Mouse (Mus musculus): ENCODE results near the gene Ncoa3. TPM values are rescaled to one million over a fixed set of nuclear protein-coding genes. Genes with fewer than 3 reads are reported as not detected.

Gene Ncoa3
- polyA plus RNA-seq, 1 experiment from 2014 or later = 14.8 TPM

DNA sequence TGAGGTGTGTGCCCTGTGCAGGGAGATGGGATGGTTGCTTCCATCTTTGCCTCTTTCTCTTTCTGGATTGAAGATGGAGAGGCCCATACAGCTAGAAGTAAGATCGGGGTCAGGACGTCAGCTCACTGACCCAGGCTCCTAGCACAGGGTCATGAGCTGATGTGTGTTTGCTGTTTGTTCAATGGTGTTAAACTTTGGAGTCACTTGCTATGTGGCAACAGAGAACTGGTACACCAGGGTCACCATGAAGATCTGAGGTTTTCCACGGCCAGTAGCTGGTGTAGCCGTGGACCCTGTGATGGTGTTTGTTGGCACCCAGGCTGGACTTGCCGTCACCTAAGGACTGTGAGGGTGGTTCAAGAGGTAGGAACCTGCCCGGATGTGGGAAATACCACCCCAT, 100.0 kb downstream of the Ncoa3 start:
- no peak for DNase-seq (ENCODE audit: low spot score)
- H3K36me3 ChIP-seq = peaks cover 74% of the 10 kb centered on the region
- H3K27ac ChIP-seq = no peak overlapping the region
- no peak overlapping the region for H3K4me3 ChIP-seq
- H3K27me3 ChIP-seq (ENCODE audit: insufficient read depth, poor library complexity, severe bottlenecking) = no peaks in the 10 kb centered on the region
- peaks cover 22% of the 10 kb centered on the region for H3K4me1 ChIP-seq
- 89% methylated on average over 6 of the region's 6 CpGs for WGBS
- H3K9me3 ChIP-seq = no peaks in the 10 kb centered on the region

DNA sequence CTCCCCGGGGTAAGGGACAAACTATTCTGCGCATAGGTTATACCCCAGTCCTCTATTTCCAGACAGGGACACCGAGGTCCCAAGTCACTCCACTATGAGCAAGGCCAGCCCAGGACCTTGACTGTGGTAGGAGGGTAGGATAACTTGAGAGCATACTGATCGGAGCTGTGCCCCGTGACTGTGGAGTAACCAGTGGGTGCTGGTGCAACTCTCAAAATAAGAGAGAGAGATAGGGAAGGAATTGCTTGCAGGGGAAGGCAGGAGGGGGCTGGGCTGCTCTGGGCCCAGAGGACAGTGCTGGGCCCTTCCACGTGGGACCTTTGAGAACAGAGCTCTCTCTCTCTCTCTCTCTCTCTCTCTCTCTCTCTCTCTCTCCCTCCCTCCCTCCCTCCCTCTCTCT, 103.9 kb downstream of the Ncoa3 start:
- no peak for DNase-seq (ENCODE audit: low spot score)
- H3K4me3 ChIP-seq = no peak overlapping the region
- H3K9me3 ChIP-seq = no peaks in the 10 kb centered on the region
- H3K27ac ChIP-seq = no peak overlapping the region
- no peaks in the 10 kb centered on the region for H3K27me3 ChIP-seq (ENCODE audit: insufficient read depth, poor library complexity, severe bottlenecking)
- peaks cover 55% of the 10 kb centered on the region for H3K36me3 ChIP-seq
- 82% methylated on average over 6 of the region's 6 CpGs for WGBS
- peaks cover 47% of the 10 kb centered on the region for H3K4me1 ChIP-seq

DNA sequence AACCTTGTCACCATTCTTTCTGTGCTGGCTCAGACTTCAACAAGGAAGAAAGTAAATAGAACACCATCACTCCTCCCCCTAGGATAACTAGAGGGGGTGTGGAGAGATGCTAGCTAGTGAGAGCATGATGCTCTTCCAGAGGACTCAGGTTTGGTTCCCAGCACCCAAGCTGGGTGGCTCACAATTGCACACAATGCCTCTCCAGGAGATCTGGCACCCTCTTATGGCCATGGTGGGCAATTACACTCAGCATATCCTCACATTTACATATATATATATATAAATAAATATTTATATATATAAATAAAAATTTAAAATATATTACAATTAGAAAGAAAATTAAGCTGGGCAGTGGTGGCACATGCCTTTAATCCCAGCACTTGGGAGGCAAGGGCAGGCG, 104.4 kb downstream of the Ncoa3 start:
- no peak overlapping the region for H3K27ac ChIP-seq
- peaks cover 47% of the 10 kb centered on the region for H3K4me1 ChIP-seq
- no peaks in the 10 kb centered on the region for H3K9me3 ChIP-seq
- no peak overlapping the region for H3K4me3 ChIP-seq
- no peaks in the 10 kb centered on the region for H3K27me3 ChIP-seq (ENCODE audit: insufficient read depth, poor library complexity, severe bottlenecking)
- no peak for DNase-seq (ENCODE audit: low spot score)
- 91% methylated on average over 1 of the region's 1 CpGs for WGBS
- peaks cover 50% of the 10 kb centered on the region for H3K36me3 ChIP-seq

DNA sequence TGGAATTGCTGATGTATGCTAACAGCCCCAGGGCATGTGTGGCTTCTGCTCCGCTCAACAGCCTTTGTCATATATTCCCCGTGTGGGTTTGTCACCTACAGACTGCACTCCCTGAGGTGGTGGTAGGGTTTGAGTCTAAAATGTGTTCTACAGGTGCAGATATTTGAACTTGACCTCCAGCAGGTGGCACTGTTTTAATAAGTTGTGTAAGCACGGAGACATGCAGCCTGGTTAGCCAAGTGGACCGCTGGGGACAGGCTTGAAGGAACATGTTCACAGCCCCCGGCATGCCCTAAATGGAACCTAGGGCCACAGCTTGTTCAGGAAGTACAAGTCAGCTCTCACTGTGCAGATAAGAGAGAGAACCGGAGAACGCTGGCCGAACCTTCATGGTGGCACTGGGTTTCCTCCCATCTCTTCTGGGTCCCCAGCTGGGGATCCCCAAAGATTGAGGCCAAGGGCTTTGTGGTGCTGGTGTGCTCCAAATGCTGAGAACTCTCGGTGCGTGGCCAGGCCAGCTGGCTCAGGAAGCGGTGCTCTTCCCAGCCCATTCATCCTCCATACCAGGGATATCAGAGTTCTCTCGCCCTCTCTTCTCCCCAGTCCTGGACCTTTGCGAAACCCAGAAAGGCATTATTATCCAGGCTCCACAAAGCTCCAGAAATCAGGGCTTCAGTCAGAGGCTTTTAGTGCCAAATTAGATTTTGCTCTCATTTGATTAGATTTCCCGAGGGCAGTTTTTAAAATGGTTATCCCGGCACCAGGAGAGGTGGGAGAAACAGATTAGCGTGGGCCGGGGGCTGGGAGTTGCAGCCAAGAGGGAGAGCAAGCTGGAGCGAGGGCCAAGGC, 105.2 kb downstream of the Ncoa3 start:
- Histone ChIP-seq H3K36me3 (peaks cover 45% of the 10 kb centered on the region), H3K4me3 (no peak overlapping the region), H3K27me3 (ENCODE audit: insufficient read depth, poor library complexity, severe bottlenecking) (no peaks in the 10 kb centered on the region), H3K27ac (peak overlapping the region; percentile 49; the same call in 1 of the 2 replicates), H3K4me1 (peaks cover 53% of the 10 kb centered on the region), H3K9me3 (no peaks in the 10 kb centered on the region)
- 68% methylated on average over 18 of the region's 18 CpGs for WGBS
- no peak for DNase-seq (ENCODE audit: low spot score)

DNA sequence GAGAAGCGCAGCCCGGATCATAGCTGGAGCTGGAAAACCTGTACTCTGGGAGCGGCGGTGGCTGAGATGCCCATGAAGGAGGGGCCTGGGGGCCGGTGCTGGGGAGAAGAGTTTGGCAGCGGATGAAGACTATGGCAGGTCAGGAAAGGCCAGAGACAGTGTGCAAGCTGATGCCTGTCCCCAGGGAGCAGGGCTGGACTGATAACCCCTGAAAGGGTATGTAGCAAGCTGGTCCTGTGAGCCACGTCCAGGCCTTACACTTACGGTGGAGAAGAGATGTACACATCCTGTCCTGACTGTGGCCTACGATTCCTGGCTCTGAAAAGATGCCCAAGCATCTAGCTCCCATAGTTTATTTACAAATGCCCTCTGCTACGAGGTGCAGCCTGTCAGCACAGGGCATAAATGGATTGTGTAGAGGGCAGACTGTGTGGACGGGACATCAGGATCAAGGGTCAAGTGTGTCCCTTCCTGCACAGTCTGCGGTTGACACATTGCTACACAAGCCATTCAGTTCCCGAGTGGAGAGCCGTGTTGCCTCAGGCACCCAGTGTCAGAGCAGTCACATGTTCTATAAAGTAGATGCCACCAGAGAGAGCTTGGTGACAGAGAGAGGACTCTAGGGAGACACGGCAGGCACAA, 106.0 kb downstream of the Ncoa3 start:
- Histone ChIP-seq H3K4me3 (no peak overlapping the region), H3K9me3 (no peaks in the 10 kb centered on the region), H3K27me3 (ENCODE audit: insufficient read depth, poor library complexity, severe bottlenecking) (no peaks in the 10 kb centered on the region), H3K36me3 (peaks cover 39% of the 10 kb centered on the region), H3K4me1 (peaks cover 60% of the 10 kb centered on the region), H3K27ac (peak overlapping the region; percentile 49; the same call in 1 of the 2 replicates)
- no peak for DNase-seq (ENCODE audit: low spot score)
- 45% methylated on average over 15 of the region's 15 CpGs for WGBS

DNA sequence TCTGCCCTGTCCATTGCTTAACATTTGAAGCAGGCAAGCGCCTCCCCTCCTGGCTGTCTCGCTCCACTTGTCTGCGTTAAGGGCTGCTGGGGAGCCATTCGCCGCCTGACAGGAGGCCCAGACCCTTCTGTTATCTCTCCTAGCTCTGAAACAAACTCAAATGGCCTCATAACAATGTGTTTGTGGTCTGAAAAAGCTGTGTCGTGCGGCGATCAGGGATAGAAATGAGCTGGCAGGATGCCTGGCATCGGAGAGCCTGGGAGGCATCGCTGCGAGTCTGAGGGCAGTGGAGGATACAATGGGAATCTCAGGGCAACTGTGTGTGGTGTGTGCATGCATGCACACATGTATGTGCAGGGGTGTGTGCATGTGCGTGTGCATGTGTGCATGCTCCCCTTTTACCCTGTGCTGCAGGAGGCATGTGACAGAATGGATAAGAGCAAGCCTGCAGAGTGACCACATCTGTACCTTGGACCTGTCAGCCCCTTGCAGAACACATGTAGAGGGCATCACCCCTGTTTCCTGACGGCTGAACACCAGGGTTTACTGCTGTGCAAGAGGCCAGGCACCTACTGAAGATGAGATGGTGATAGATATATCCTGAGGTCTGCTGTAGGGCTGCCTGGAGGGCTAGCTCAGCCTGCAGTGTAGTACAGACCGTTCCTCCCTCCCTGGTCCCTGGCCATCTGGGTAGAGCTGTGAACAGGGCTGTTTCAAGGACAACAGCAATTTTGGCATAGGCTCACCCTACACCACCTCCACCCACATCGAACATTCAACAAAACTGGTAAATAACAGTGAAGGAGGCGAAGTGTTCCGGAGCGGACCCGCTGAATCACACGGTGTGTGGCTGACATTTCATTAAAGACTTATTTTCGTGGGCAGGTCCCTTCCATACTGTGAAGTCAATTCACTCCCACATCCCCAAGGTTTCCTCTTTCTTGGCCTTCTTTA, 108.2 kb downstream of the Ncoa3 start:
- H3K36me3 ChIP-seq = peaks cover 26% of the 10 kb centered on the region
- H3K27me3 ChIP-seq (ENCODE audit: insufficient read depth, poor library complexity, severe bottlenecking) = no peaks in the 10 kb centered on the region
- WGBS = 59% methylated on average over 21 of the region's 21 CpGs
- H3K27ac ChIP-seq = peak overlapping the region; percentile 59
- no peak for DNase-seq (ENCODE audit: low spot score)
- no peak overlapping the region for H3K4me3 ChIP-seq
- H3K4me1 ChIP-seq = peaks cover 76% of the 10 kb centered on the region
- no peaks in the 10 kb centered on the region for H3K9me3 ChIP-seq

DNA sequence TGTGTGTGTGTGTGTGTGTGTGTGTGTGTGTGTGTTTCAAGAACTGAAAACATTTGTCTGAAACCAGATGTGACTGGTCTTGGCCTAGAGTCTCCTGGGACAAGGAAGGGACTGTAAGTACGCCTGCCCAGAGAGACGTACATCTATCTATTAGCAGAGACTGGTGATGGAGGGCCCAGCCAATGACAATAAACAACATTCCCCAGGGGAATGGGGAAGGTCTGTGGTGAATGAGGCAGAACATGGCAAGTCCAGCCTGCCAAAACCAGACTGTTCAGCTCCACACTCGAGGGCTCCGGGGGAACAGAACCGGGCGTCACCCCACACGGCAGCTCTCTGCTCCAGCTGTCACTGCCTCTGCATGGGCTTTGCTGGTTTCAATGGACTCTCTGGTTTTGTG, 110.5 kb downstream of the Ncoa3 start:
- no peaks in the 10 kb centered on the region for H3K27me3 ChIP-seq (ENCODE audit: insufficient read depth, poor library complexity, severe bottlenecking)
- WGBS = 77% methylated on average over 7 of the region's 7 CpGs
- no peak overlapping the region for H3K4me3 ChIP-seq
- peak overlapping the region; percentile 36; the same call in 1 of the 2 replicates for H3K27ac ChIP-seq
- DNase-seq (ENCODE audit: low spot score) = no peak
- peaks cover 82% of the 10 kb centered on the region for H3K4me1 ChIP-seq
- H3K36me3 ChIP-seq = peaks cover 25% of the 10 kb centered on the region
- no peaks in the 10 kb centered on the region for H3K9me3 ChIP-seq

DNA sequence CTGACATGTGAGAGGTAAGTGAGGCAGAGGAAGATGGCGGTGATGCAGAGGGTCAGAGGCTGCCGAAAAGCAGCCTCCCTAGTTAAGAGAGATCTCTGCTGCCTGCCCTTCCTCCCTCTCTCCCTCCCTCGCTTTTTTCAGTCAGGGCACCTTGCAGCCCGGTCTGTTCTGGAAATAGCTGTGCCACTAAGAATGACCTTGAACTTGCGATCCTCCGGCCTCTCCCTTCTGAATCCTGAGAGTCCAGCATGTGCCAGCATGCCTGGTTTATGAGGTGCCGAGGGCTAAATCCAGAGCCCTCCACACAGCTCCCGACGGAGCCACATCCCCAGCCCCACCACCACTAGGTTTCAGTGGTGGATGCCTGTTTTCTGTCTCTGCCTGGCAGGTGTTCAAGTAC, 113.5 kb downstream of the Ncoa3 start:
- Histone ChIP-seq H3K4me1 (peaks cover 72% of the 10 kb centered on the region), H3K36me3 (peaks cover 27% of the 10 kb centered on the region), H3K9me3 (no peaks in the 10 kb centered on the region), H3K27ac (peak overlapping the region; percentile 78), H3K4me3 (no peak overlapping the region), H3K27me3 (ENCODE audit: insufficient read depth, poor library complexity, severe bottlenecking) (no peaks in the 10 kb centered on the region)
- WGBS = 50% methylated on average over 9 of the region's 9 CpGs
- DNase-seq (ENCODE audit: low spot score) = no peak

DNA sequence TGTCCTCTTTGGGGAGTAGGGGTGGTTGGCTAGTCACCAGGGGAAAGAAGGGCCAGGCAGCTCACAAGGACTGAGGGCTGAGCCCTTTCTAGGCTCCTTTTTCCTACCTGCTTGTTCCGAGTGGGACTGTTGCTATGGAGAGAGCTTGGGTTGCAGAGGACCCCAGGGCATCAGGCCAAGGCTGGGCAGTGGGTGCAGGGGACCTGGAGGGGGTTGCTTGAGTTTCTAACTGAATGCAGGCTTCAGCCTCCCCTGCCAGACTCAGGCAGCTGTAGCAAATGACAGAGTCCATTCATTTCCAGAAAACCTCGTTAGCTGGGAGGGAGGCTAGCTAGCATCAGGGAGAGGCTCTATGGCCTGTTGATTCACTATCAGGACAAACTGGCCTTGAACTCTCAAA, 114.2 kb downstream of the Ncoa3 start:
- H3K36me3 ChIP-seq = peaks cover 29% of the 10 kb centered on the region
- H3K9me3 ChIP-seq = no peaks in the 10 kb centered on the region
- H3K4me3 ChIP-seq = no peak overlapping the region
- H3K27me3 ChIP-seq (ENCODE audit: insufficient read depth, poor library complexity, severe bottlenecking) = no peaks in the 10 kb centered on the region
- 71% methylated on average over 2 of the region's 2 CpGs for WGBS
- peak overlapping the region; percentile 78; the same call in 1 of the 2 replicates for H3K27ac ChIP-seq
- H3K4me1 ChIP-seq = peaks cover 70% of the 10 kb centered on the region
- DNase-seq (ENCODE audit: low spot score) = no peak

DNA sequence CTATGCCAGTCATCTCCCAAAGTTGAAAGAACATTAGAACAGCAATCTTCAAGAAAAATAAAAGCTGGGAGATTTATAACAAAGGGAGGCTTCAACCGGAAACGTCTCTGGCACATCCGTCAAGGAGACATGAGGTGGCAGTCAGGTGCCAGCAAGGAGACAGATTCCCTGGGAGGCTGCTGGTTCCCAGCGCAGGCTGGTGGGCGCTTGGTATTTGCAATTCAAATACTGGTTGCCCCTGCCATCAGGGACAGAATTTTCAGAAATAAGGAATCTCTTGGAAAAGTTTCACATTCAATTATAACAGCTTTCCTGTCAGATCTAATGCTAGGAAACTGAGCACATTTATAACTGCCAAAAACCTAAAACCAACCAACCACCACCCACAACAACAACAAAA, 115.5 kb downstream of the Ncoa3 start:
- no peak for DNase-seq (ENCODE audit: low spot score)
- peaks cover 39% of the 10 kb centered on the region for H3K36me3 ChIP-seq
- H3K4me3 ChIP-seq = no peak overlapping the region
- no peaks in the 10 kb centered on the region for H3K27me3 ChIP-seq (ENCODE audit: insufficient read depth, poor library complexity, severe bottlenecking)
- 77% methylated on average over 5 of the region's 5 CpGs for WGBS
- H3K27ac ChIP-seq = no peak overlapping the region
- no peaks in the 10 kb centered on the region for H3K9me3 ChIP-seq
- peaks cover 72% of the 10 kb centered on the region for H3K4me1 ChIP-seq

DNA sequence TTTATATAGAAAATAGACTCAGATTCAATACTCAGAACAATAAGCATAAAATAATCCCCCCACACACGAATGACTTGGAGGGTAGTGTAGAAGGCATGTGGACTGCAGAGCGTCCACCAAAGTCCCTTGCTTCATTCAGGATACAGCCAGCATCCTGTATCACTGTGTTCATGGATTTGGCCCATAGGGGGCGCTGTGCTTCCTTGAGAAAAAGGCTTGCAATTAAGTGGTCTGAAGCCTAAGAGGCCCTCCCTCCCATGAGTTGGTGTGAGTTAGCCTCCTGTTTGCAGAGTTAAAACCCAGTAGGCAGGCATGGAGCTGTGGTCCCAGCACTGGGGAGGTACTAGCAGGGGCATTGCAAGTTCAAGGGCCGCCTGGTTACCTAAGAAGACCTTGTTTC, 115.9 kb downstream of the Ncoa3 start:
- peaks cover 70% of the 10 kb centered on the region for H3K4me1 ChIP-seq
- 23% methylated on average over 4 of the region's 4 CpGs for WGBS
- H3K4me3 ChIP-seq = no peak overlapping the region
- peaks cover 42% of the 10 kb centered on the region for H3K36me3 ChIP-seq
- DNase-seq (ENCODE audit: low spot score) = peak; percentile 90
- no peaks in the 10 kb centered on the region for H3K9me3 ChIP-seq
- no peaks in the 10 kb centered on the region for H3K27me3 ChIP-seq (ENCODE audit: insufficient read depth, poor library complexity, severe bottlenecking)
- H3K27ac ChIP-seq = no peak overlapping the region

DNA sequence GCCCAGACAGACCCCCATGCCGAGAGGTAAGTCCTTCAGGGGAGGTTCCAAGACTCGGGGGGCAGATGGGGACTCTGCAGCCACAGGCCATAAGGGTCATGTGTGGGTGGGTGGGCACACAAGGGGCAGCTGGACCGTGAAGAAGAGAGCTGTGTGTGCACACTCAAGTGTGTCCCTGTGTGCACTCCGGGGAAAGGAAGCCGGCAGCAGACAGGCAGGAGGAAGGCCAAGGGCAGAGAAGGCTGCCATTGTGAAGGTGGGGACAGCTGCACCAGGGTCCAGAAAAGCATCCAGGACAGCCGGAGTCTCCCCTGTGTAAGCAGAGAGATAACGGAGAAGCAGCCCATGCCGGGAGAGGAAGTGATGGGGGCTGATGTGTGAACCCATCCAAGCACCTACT, 118.3 kb downstream of the Ncoa3 start:
- Histone ChIP-seq H3K9me3 (no peaks in the 10 kb centered on the region), H3K36me3 (peaks cover 54% of the 10 kb centered on the region), H3K4me3 (no peak overlapping the region), H3K4me1 (peaks cover 59% of the 10 kb centered on the region), H3K27me3 (ENCODE audit: insufficient read depth, poor library complexity, severe bottlenecking) (no peaks in the 10 kb centered on the region), H3K27ac (peak overlapping the region; percentile 16; the same call in 1 of the 2 replicates)
- 74% methylated on average over 8 of the region's 8 CpGs for WGBS
- DNase-seq (ENCODE audit: low spot score) = no peak

Data from heart, embryonic 10.5 days (tissue).